Mouse (Mus musculus) spleen, embryonic (tissue): Measurements from ENCODE around the gene Prrt2.

Experiments used
- CTCF ChIA-PET: fragments of 350-600 bp; sonication (Branson Sonifier 250); formaldehyde crosslinking; loops from one replicate; lab custom pipeline; 2022; lab: Charles Lee

The Prrt2 gene

DNA sequence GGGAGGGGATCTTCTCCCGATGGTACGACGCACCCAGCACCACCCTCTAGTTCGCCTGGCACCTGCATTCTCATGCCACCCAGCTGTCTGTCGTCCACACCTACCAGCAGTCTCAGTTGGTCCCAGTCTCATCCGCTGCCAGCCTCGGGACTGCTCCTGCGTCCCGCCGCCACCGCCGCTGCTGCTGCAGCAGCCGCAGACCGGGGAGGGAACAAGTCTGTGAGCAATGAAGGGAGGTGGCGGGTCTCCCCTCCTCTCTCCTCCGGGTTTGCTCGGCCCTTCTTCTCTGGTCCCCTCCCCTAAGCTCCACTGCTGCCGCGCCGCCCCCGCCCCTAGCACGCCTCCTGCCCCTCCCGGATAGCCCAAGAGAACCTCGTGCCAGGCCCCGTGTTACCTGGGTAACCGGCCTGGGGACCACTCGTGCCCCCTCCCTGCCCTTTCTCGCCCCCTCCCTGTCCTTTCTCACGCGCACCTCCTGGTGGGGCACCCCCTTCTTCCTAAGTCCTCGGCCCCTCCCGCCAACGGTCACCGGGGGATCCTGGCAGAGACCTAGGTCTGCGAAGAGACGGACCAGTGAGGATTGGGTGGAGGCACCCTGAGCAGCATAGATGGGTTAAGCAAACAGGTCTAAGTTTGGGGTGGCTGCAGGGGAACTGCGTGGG is at the start of gene Prrt2, which contains the start of gene Gm42742:
Gene Prrt2, minus strand, starts transcription at position 311 of the 662 bp plus-strand sequence.
Gene Gm42742, minus strand, starts transcription at position 197 of the 662 bp plus-strand sequence.
- CTCF ChIA-PET = no interaction called here

- CTCF ChIA-PET = no interaction called here
These were observed 45.3 kb upstream of the Prrt2 start for GRCm38 (mm10) chr7:127066317-127066716.

- CTCF ChIA-PET = no interaction called here
These were observed 44.5 kb upstream of the Prrt2 start for GRCm38 (mm10) chr7:127065538-127065937.

DNA sequence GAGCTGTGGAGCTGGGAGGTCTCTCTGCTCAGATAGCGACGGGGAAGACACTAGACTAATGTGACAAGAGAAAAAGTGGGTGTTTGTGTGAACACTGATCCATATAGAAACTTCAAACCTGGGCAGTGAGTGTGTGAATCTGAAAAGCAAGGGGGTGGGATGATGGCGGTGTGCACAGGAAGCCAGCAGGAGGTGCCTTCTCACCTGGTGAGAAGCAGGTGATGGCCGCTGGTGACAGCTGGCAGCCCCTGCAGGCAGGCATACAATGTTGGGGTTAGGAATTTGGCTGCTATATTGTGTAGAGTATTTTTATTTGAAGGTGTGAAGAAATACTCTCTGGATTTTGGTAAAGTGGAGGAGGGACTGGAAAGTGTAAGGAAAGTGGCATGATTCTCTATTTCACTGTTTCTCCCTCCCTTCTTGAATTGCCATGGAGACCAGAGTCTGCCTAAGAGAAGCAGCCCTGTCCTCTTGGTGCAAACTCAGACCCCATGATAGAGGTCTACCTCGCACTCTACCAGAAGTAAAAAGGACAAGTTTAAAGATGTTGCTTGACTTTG is 34.1 kb upstream of the Prrt2 start:
- CTCF ChIA-PET = no interaction called here

DNA sequence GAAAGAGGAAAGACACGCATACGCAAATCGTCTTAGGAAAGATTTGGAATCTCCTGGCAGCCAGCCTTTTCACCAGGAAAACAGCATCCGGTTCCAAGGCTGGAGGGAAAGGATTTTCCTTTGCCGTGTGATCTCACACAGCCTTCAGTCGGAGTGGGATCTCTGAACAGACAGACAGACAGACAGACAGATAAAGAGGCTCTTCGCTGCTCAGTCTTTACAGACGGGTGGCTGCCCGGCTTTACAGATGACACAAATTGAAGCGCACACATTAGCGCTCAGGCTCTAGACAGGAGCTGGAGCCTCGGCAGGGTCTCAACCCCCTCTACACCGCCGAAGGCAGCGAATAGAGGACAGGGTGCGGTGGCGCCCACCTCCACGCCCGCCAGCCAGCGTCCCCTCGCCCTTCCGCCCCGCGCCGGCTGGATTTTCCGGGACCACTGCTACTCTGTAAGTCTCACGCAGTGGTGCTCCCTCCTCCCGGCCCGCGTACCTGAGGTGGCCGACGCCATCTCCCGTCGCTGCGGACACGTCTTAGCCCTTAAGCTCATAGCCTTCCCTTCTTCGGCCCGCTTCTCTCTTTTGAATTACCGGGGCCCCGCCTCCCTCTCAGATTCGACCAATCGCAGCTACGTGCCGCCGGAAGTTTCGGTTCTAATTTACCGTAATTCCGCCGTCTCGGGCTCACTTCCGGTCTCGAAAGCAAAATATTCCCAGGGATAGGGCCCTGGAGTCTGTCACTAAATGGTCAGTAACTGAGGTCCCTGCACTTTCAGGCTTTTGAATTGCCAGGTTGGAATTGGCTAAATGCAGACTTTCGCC is 21.1 kb upstream of the Prrt2 start, which contains the start of gene Kif22:
Gene Kif22, minus strand, starts transcription at position 621 of the 822 bp plus-strand sequence.
- CTCF ChIA-PET = interaction anchor here (0.7 kb wide), 1 partner anchor 34 kb away, joined by 3 read pairs; no protein-coding TSS in a partner anchor

- CTCF ChIA-PET = interaction anchor here (0.7 kb wide), 1 partner anchor 120 kb away, joined by 3 read pairs; no protein-coding TSS in a partner anchor
These were observed 10.2 kb upstream of the Prrt2 start for GRCm38 (mm10) chr7:127031244-127031643.

- CTCF ChIA-PET = no interaction called here
These were observed 9.2 kb upstream of the Prrt2 start for GRCm38 (mm10) chr7:127030172-127030571.

GRCm38 (mm10) chr7:127027885-127028284 is 6.9 kb upstream of the Prrt2 start:
- CTCF ChIA-PET = interaction anchor here (0.6 kb wide), 1 partner anchor 85 kb away, joined by 8 read pairs; no protein-coding TSS in a partner anchor

GRCm38 (mm10) chr7:127026984-127027726 is 6.1 kb upstream of the Prrt2 start, which contains the start of gene Maz:
Gene Maz (minus strand): TSS chr7:127027037.
- CTCF ChIA-PET = interaction anchor here (0.5 to 1.1 kb wide), 3 partner anchors 13 to 84 kb away, joined by 3 to 7 read pairs (median 4); partner anchors contain the start of gene Mvp

GRCm38 (mm10) chr7:127026616-127026983 is 5.6 kb upstream of the Prrt2 start:
- CTCF ChIA-PET = interaction anchor here (0.5 to 1.1 kb wide), 2 partner anchors 12 to 15 kb away, joined by 3 to 4 read pairs; partner anchors contain the start of gene Mvp

GRCm38 (mm10) chr7:127026161-127026600 is 5.2 kb upstream of the Prrt2 start:
- CTCF ChIA-PET = interaction anchor here (1.1 kb wide), 1 partner anchor 15 kb away, joined by 4 read pairs; no protein-coding TSS in a partner anchor

- CTCF ChIA-PET = interaction anchor here (0.6 to 1.1 kb wide), 2 partner anchors 14 to 20 kb away, joined by 3 to 4 read pairs; no protein-coding TSS in a partner anchor
These were observed 4.6 kb upstream of the Prrt2 start for GRCm38 (mm10) chr7:127025556-127026160.

DNA sequence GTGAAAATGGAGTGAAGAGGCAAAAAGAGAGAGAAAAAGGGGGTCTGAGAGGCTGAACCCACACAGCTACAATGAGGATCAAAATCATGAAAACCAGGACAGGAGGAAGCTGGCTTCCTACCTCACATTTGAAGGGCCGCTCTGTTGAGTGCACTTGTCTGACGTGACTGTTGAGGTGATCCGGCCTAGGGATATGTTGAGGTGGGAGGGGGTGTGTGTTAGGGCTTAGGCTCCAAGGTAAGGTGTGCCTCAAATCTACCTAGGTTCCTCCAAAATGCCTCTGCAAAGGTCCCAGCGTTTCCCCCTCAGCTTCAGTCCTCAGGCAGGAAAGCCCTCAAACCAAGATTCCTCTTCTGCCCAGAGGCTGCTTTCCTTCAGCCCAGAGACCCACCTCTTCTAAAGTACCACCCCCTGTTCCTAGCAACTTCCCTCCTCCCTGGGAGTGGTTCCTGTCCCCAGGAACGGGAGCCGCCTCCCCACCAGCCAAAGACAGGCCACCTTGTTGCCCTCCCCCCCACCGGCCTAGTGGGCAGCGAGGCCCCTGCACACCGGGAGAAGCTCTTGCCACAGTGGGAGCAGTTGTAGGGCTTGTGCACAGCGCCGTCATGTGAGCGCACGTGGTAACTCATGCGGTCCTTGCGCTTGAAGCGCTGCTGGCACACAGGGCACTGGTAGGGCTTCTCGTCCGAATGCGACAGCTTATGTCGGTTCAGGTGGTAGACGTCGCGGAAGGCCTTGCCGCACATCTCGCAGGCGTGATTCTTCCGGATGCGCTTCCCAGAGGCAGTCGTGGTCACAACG is 3.9 kb upstream of the Prrt2 start:
- CTCF ChIA-PET = interaction anchor here (0.6 kb wide), 1 partner anchor 19 kb away, joined by 3 read pairs; no protein-coding TSS in a partner anchor

DNA sequence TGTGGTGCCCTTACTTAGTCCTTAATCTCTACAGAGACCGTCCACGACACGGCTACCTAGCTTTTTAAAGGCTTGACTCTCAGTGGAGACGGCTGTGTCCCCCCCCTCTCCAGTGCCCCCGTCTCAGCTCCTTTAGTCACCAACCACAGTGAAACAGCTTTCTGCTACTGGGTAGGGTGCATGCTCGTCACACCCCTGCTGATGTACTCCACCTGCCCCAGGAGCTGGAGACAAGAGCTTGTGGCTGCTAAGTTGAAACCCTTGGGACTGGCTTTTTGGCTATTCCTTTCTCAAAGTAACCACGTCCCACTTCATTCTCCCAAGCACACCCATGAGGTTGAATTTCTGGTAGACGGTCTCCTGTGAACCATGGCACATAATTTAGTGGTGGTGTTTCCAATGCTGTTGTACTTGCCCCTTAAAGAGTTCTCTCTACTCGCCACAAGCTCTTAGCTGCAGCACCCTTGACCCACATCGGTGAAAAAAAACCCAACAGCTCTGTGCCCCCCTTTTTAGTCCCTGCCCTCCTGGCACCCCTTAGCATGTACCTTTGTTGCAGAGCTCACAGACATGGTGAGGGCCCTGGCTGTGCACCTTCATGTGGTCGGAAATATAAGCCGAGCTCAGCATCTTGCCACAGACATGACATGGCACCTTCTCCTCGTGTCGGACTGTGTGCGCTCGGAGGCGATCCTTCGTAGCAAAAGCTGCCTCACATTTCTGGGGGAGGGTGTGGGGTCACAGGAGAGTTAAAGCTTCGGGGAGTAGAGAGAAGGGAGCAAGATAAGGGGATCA is 3.1 kb upstream of the Prrt2 start:
- CTCF ChIA-PET = no interaction called here

GRCm38 (mm10) chr7:127023272-127023691 is 2.3 kb upstream of the Prrt2 start:
- CTCF ChIA-PET = interaction anchor here (0.6 to 0.7 kb wide), 2 partner anchors 92 to 494 kb away, joined by 3 to 6 read pairs; no protein-coding TSS in a partner anchor

DNA sequence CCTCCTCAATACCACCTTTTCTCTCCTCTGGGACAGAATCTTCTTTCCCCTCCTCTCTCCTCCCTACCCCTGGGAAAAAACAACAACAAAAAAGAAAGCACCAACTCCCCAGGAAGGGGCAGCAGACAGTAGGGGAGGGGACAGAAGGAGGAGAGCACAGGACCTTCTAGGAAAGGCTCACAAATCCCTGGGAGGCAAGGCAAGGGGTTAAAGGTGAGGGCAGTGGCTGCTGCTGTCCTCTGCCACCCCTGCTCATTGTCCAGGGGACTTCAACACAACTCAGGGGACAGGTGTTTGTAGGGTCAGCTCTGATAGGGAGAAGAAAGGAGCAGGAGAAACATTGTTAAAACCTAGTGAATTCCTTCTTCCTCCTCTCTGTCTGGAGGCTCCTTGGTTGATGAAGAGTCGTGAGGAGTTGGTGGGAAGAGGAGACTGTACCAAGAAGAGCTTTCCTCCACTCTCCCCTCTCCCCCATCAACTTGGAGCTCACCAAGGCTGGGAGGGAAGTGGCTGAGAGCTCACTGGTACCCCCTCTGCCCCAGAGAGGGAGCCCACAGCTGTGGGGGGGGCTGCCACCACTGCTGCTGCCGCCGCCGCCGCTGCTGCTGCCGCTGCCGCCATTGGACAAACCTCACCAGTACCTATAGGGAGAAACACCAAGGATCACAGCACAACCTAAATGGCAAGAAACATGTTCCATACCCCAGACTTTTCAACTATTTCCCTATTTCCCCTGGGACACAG is 1.7 kb upstream of the Prrt2 start:
- CTCF ChIA-PET = interaction anchor here (0.6 to 0.7 kb wide), 2 partner anchors 91 to 495 kb away, joined by 3 to 6 read pairs; no protein-coding TSS in a partner anchor
